Mouse (Mus musculus) olfactory bulb, adult 2 months (tissue): Measurements from ENCODE around the gene Klhdc3. TPM values are rescaled to one million over a fixed set of nuclear protein-coding genes. Genes with fewer than 3 reads are reported as not detected.
A peak's percentile ranks its signal among the peaks of the same experiment; 100 is the strongest.

Experiments
- H3K27ac ChIP-seq: fragments of 200-500 bp; 2 replicates; pipeline ENCODE4 v1.5.1; 2012; ENCODE audit warnings: low read depth, low read length; ENCODE audit not compliant: insufficient read depth
- H3K4me1 ChIP-seq: fragments of 200-500 bp; 2 replicates; pipeline ENCODE4 v1.6.1; 2012; ENCODE audit warnings: low read length; ENCODE audit not compliant: control insufficient read depth, insufficient read depth
- H3K4me3 ChIP-seq: fragments of 200-500 bp; 2 replicates; pipeline ENCODE4 v1.5.1; 2012; ENCODE audit warnings: mild to moderate bottlenecking, low read depth, low read length, moderate library complexity; ENCODE audit not compliant: insufficient read depth
- CTCF ChIP-seq: fragments of 200-500 bp; IDR thresholded peaks from 2 replicates; pipeline ENCODE4 v1.5.1; 2012; ENCODE audit warnings: low read depth, mild to moderate bottlenecking, low read length, moderate library complexity; ENCODE audit not compliant: insufficient read depth
- POLR2A ChIP-seq: fragments of 200-500 bp; IDR thresholded peaks from 2 replicates; pipeline ENCODE4 v1.6.1; 2012; ENCODE audit warnings: mild to moderate bottlenecking, low read depth, low read length, moderate library complexity; ENCODE audit not compliant: insufficient read depth
- WGBS: fragments of 180-500 bp; shearing (Covaris S2); methylation state at CpG from one replicate; pipeline ENCODE4 v1.1.7; 2018; 5-methylcytosine and 5-hydroxymethylcytosine counted together
- polyA plus RNA-seq: library from polyadenylated mRNA; stranded (reverse); fragments of >200 nt; gene quantifications from 2 replicates; pipeline ENCODE4 v1.2.4, GENCODE M21; 2012; ENCODE audit warnings: low replicate concordance; ENCODE audit not compliant: missing spikeins, insufficient read depth, insufficient read length

Gene Klhdc3
- polyA plus RNA-seq, 1 experiment, result not detected

DNA sequence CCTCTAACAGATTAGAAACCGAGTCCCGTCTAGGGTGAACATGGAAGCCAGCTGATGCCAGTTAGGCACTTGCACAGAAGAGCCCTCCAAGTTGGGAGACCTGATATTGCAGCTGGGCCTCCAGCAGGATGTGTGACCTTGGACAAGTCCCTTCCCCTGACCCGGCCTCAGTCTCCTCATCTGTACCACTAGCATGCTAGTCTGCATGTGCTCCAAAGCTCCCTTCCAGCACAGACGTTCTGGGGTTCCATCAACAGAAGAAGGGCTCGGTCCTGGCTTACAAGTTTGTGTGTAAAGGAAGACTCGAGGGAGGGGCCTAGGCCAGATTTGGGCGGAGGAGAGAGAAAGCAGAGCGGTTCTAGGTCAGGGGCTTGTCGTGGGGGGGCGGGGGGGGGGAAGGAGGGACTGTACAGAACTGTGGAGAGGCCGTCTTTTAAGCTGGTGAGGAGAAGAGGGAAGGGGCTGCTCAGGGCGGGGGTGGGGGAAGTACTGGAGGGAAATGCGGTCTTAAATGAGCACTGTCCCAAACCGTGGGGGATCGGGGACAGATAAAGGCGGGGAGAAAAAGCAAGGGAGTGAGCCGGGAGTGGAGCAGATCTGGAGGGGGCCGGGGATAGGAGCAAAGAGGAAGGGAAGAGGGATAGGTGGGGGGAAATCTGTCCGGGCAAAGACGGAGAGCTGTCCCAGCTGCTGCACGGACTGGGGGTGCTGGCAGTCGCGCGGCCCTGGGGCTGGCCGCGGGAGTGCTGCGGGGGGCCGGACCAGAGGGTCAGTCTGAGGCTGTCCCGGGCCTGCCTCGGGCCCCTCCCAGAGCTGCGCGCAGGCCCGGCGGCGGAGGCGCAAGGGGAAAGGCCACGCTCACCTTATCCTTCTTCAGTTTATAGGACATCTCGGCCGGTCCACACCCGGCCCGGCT, 23.5 kb upstream of the Klhdc3 start:
- Histone ChIP-seq H3K27ac (peak overlapping the region; percentile 59), H3K4me1 (peaks cover 31% of the 10 kb centered on the region), H3K4me3 (peak overlapping the region; percentile 93)
- TF ChIP-seq CTCF (no peak), POLR2A (no peak)
- 3% methylated on average over 41 of the region's 41 CpGs for WGBS

DNA sequence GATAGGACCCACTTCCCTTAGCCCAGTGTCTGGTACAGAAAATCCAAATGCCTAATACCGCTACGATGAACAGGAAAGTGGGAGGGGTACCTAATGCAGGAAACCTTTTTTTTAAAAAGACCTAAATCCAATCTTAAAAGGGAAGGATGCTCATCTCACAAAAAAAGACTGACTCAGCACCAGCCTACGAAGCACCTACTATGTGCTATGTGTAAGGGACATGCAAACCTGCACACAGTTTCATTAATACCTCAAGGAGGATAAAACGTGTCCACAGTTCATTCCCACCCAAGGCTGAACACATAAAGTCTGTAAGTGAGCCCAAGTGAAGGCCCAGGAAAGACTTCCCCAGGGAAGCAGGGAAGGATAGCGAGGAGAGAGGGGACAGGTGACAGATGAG, 21.8 kb upstream of the Klhdc3 start:
- WGBS, result 60% methylated on average over 5 of the region's 5 CpGs
- Histone ChIP-seq H3K27ac (no peak overlapping the region), H3K4me3 (no peak overlapping the region; the same call in 1 of the 2 replicates), H3K4me1 (peaks cover 31% of the 10 kb centered on the region)
- TF ChIP-seq CTCF (no peak), POLR2A (no peak)

DNA sequence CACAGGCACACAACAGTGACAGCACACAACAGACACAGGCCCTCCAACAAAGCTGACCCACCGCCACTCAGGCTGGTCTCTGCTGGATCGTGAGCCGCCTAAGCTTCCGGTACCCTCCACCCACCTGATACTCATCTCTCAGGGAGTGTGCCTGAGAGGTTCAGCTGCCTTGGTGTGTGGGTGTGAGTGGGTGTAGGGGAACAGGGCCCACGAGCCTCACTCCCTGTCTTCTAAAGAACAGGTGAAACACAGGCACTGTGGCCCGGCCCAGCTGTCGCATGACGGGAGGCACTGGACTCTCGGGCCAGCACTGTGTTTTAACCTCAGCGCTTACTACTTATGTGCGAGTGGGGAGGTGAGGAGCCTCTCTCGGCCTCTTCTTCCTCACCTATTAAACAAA, 21.4 kb upstream of the Klhdc3 start:
- H3K27ac ChIP-seq, result no peak overlapping the region
- peaks cover 31% of the 10 kb centered on the region for H3K4me1 ChIP-seq
- 54% methylated on average over 12 of the region's 12 CpGs for WGBS
- TF ChIP-seq POLR2A (no peak), CTCF (no peak)
- H3K4me3 ChIP-seq, result peak overlapping the region; percentile 44

DNA sequence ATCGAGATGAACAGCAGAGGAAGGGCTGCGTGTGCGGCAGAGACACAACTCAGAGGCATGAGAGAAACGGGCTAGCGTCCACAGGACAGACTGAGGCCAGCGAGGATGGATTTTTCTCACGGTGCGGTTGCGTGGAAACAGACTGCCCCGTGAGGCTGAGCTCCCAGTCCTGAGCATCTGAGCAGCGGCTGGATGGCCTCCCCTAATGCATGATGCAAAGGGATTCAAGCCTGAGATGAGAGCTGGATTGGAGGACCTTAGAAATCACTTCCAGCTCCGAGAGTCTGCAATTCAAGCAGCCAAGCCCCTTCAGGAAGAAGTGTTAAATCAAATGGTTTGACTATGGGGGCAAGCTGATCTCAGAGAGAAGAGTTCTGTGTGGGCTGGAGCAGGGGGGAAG, 20.8 kb upstream of the Klhdc3 start:
- TF ChIP-seq CTCF, result no peak
- TF ChIP-seq POLR2A, result no peak
- H3K4me3 ChIP-seq, result peak overlapping the region; percentile 44

DNA sequence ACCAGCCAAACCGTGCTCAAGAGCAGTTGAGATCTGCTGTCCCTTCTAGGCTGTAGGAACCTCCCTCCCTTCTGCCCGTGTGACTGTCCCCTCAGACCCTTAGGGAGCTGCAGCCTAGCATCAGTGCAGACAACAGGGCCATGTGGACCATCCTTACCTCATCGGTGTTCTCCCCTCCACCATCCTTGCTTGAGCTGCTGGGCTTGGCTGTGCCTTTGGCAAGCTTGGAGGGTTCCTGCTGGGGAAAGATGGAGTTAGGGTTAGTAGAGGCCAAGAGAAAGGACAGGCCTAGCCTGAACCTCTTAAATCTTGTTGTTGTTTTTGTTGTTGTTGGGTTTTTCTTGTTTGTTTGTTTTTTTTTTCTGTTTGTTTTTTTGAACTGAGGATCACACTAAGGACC, 19.2 kb upstream of the Klhdc3 start:
- Histone ChIP-seq H3K4me1 (peaks cover 31% of the 10 kb centered on the region), H3K27ac (no peak overlapping the region), H3K4me3 (no peak overlapping the region)
- whole genome bisulfite sequencing, result 82% methylated on average over 3 of the region's 3 CpGs
- TF ChIP-seq CTCF, result no peak
- no peak for TF ChIP-seq POLR2A

More for the DNA sequence above, 20.8 kb upstream of the Klhdc3 start:
- peaks cover 31% of the 10 kb centered on the region for H3K4me1 ChIP-seq
- 0 out of 2 replicates have a peak overlapping the region, but pooled peaks have one; percentile 39 for H3K27ac ChIP-seq
- WGBS, result 16% methylated on average over 12 of the region's 12 CpGs

DNA sequence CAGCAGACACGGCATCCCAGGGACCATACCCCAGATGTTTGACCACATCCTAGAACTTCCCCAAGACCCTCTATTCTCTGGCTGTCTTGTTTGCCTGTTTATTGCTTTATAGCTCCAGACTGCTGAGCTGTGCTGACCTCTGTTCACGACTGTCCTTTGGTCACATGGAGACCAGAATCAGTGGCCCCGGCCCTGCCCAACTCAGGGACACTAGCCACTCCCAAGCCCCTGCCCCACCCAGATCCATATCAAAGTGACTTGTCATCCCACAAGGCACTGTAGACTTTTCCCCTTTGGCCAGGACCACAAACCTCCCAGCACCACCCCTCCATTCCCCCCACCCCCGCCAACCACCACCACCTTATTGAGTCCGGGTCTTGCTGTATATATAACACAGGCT, 18.5 kb upstream of the Klhdc3 start:
- TF ChIP-seq CTCF (no peak), POLR2A (no peak)
- Histone ChIP-seq H3K4me1 (peaks cover 31% of the 10 kb centered on the region), H3K27ac (no peak overlapping the region), H3K4me3 (no peak overlapping the region)
- 82% methylated on average over 5 of the region's 5 CpGs for WGBS

DNA sequence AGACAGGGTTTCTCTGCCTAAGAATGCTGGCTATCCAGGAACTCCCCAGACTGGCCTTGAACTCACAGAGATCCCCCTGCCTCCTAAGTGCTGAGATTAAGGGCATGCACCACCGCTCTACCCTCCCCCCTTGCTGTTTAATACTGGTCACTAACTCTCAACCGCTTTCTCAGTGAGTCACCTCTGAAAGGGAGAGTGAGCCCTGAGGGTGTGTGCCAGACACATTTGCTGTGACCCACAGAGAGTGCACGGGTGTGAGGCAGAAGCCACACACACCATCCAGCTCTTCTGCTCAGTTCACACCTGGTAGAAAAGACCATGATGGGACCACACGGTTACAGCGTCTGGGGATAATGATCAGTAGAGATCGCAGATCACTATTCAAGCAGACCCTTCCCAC, 17.8 kb upstream of the Klhdc3 start:
- WGBS, result 85% methylated on average over 6 of the region's 6 CpGs
- no peak for TF ChIP-seq POLR2A
- TF ChIP-seq CTCF, result no peak
- Histone ChIP-seq H3K4me1 (peaks cover 27% of the 10 kb centered on the region), H3K27ac (no peak overlapping the region), H3K4me3 (no peak overlapping the region)

DNA sequence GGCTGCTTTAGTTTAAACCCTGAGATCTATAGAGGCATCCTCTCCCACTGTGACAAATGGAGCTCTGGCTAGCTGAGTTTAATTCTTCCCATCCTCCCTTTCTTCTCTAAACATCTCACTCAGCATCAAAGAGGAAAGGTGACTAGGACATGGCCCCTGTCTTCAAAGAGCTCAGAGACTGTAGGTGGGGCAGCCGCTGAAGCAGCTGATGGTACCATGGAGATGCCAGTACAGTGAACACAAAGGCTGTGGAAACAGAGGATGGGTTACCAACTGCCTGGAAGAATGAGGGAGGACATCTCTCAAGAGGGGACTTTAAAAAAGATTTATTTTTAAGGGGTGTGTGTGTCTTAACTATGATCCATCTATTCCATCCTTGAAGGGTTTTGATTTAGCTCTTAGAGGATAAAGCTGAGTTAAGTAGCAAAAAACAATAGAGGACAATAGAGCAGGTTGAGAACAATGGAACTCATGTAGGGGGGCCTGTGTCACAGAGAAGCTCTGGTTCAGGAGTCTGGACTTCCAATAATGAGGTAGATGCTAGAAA, 13.9 kb upstream of the Klhdc3 start:
- no peaks in the 10 kb centered on the region for H3K4me1 ChIP-seq
- no peak for TF ChIP-seq POLR2A
- no peak for TF ChIP-seq CTCF
- H3K27ac ChIP-seq, result no peak overlapping the region
- H3K4me3 ChIP-seq, result no peak overlapping the region
- 83% methylated on average over 1 of the region's 1 CpGs for WGBS

DNA sequence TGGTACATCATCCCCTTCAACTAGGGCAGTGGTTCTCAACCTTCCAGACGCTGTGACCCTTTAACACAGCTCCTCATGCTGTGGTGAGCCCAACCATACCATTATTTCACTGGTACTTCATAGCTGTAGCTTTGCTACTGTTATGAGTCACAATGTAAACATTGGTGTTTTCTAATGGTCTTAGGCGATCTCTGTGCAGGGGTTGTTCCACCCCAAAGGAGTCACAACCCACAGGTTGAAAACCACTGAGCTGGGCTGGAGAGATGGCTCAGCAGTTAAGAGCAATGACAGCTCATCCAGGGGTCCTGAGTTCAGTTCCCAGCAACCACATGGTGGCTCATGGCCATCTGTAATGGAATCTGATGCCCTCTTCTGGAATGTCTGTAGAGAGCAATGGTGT, 10.7 kb upstream of the Klhdc3 start:
- 91% methylated on average over 2 of the region's 2 CpGs for WGBS
- no peaks in the 10 kb centered on the region for H3K4me1 ChIP-seq
- no peak overlapping the region for H3K4me3 ChIP-seq
- TF ChIP-seq CTCF (no peak), POLR2A (no peak)
- no peak overlapping the region for H3K27ac ChIP-seq

DNA sequence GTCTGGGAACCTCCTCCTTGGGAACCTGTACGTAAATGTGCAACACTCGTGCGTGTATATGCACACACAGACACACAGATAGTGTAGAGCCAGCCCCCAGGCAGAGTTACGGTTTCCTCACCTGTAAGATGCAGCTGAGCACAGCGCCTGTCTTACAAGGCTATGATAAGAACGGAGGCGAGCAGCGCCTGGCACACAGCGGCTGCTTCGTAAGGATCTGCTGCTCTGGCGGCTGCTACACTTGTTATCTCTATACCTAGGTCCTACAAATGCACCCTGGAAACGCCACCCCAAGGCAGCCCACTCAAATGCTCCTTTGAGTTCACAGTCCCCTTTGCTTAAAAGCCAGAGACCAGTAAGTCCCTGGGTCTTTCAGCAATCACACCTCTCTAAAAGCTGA, 10.0 kb upstream of the Klhdc3 start:
- H3K4me3 ChIP-seq, result no peak overlapping the region
- no peak overlapping the region for H3K27ac ChIP-seq
- 94% methylated on average over 12 of the region's 12 CpGs for WGBS
- H3K4me1 ChIP-seq, result no peaks in the 10 kb centered on the region
- TF ChIP-seq CTCF (no peak), POLR2A (no peak)
